Mouse (Mus musculus): Measurements from ENCODE around the gene Tmem132b. TPM values are rescaled to one million over a fixed set of nuclear protein-coding genes. Genes with fewer than 3 reads are reported as not detected.
A peak's percentile ranks its signal among the peaks of the same experiment; 100 is the strongest.

The Tmem132b gene
- polyA plus RNA-seq, 1 experiment: not detected

DNA sequence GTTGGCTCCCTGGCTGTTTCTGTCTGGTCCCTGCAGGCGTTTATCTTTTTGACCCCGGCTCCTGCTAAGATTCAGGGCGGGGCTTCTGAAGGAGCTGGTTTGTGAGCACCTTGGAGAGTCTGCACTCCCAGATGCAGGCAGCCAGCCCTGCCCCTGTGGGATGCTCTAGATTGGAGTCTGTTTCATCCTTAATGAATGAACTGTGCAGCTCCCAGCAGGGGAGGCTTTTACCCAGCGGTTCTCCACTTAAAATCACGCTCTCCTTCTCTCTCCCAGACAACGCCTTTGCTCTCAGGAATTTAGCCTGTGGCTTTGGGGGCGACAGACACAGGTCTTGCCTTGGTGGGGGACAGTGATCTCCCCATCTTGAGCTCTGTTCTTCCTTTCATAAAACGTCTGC lies 43.3 kb downstream of the Tmem132b start:
- no peak overlapping the region for H3K27ac ChIP-seq (ENCODE audit: insufficient read depth, low read depth, low read length)
- no peak overlapping the region for H3K4me3 ChIP-seq (ENCODE audit: insufficient read depth, low read depth, low read length)
- 22% methylated on average over 8 of the region's 8 CpGs for WGBS
- no peaks in the 10 kb centered on the region for H3K27me3 ChIP-seq (replicated peaks; ENCODE audit: control insufficient read depth, insufficient read depth, low read length)
- H3K36me3 ChIP-seq (ENCODE audit: control insufficient read depth, insufficient read depth, low read length): no peaks in the 10 kb centered on the region
- H3K4me1 ChIP-seq (ENCODE audit: control insufficient read depth, insufficient read depth, low read length): no peaks in the 10 kb centered on the region
- TF ChIP-seq CTCF (conservative IDR thresholded peaks at IDR 0.05; ENCODE audit: insufficient read depth, insufficient read length, low read depth, low read length) (no peak), POLR2A (IDR thresholded peaks at IDR 0.05; ENCODE audit: low read depth, low read length) (no peak)
- DNase-seq: no peak

DNA sequence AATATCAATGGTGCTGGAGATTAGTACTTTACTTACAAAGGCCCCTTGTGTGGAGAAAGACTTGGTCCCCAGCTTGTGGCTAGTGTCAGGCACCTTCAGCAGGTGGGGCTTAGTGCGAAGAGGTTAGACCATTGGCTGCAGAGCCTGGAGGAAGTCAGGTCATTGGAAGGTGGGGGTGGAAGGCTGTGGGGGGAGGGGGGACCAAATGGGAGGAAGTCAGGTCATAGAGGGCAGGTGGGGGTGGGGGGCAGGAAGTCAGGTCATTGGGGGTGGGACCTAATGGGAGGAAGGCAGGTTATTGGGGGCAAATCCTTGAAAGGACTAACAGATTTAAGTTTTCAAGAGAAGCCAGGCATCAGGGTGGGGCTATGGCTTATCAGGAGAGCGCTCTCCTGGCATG lies 44.3 kb downstream of the Tmem132b start:
- no peaks in the 10 kb centered on the region for H3K36me3 ChIP-seq (ENCODE audit: control insufficient read depth, insufficient read depth, low read length)
- 81% methylated on average over 2 of the region's 2 CpGs for WGBS
- DNase-seq: no peak
- TF ChIP-seq POLR2A (IDR thresholded peaks at IDR 0.05; ENCODE audit: low read depth, low read length): no peak
- no peak for TF ChIP-seq CTCF (conservative IDR thresholded peaks at IDR 0.05; ENCODE audit: insufficient read depth, insufficient read length, low read depth, low read length)
- H3K4me3 ChIP-seq (ENCODE audit: insufficient read depth, low read depth, low read length): no peak overlapping the region
- no peak overlapping the region for H3K27ac ChIP-seq (ENCODE audit: insufficient read depth, low read depth, low read length)
- no peaks in the 10 kb centered on the region for H3K27me3 ChIP-seq (replicated peaks; ENCODE audit: control insufficient read depth, insufficient read depth, low read length)
- H3K4me1 ChIP-seq (ENCODE audit: control insufficient read depth, insufficient read depth, low read length): no peaks in the 10 kb centered on the region

DNA sequence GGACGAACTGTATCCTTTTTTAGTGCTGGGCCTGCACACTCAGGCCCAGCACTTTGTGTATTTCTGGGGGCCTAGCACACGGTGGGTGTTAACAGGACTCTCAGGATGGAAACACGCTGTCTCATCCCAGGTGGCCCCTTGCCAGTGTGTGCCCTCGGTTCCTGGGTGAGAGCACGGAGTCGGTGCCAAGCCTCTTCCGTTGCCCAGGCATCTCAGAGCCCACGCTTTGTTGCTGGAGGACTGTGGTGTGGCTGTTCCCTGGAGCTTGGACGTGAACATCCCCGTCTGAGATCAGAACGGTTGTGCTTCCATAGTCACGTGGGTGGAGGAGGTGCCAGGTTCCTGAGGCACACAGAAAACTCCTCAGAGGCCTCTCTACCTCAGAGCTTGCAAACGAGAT lies 47.1 kb downstream of the Tmem132b start:
- TF ChIP-seq POLR2A (IDR thresholded peaks at IDR 0.05; ENCODE audit: low read depth, low read length) (no peak), CTCF (conservative IDR thresholded peaks at IDR 0.05; ENCODE audit: insufficient read depth, insufficient read length, low read depth, low read length) (no peak)

GRCm38 (mm10) chr5:125579153-125579552 lies 47.6 kb downstream of the Tmem132b start:
- no peak overlapping the region for H3K4me3 ChIP-seq (ENCODE audit: insufficient read depth, low read depth, low read length)
- no peak overlapping the region for H3K27ac ChIP-seq (ENCODE audit: insufficient read depth, low read depth, low read length)
- H3K4me1 ChIP-seq (ENCODE audit: control insufficient read depth, insufficient read depth, low read length): no peaks in the 10 kb centered on the region
- 50% methylated on average over 4 of the region's 4 CpGs for WGBS
- H3K27me3 ChIP-seq (replicated peaks; ENCODE audit: control insufficient read depth, insufficient read depth, low read length): no peaks in the 10 kb centered on the region
- no peaks in the 10 kb centered on the region for H3K36me3 ChIP-seq (ENCODE audit: control insufficient read depth, insufficient read depth, low read length)
- peak; percentile 18; the same call in 1 of the 2 replicates for TF ChIP-seq CTCF (conservative IDR thresholded peaks at IDR 0.05; ENCODE audit: insufficient read depth, insufficient read length, low read depth, low read length)
- TF ChIP-seq POLR2A (IDR thresholded peaks at IDR 0.05; ENCODE audit: low read depth, low read length): no peak
- no peak for DNase-seq

More for the DNA sequence above, 47.1 kb downstream of the Tmem132b start:
- no peak overlapping the region for H3K27ac ChIP-seq (ENCODE audit: insufficient read depth, low read depth, low read length)
- H3K27me3 ChIP-seq (replicated peaks; ENCODE audit: control insufficient read depth, insufficient read depth, low read length): no peaks in the 10 kb centered on the region
- 80% methylated on average over 13 of the region's 13 CpGs for WGBS
- no peak overlapping the region for H3K4me3 ChIP-seq (ENCODE audit: insufficient read depth, low read depth, low read length)
- DNase-seq: no peak
- H3K4me1 ChIP-seq (ENCODE audit: control insufficient read depth, insufficient read depth, low read length): no peaks in the 10 kb centered on the region
- H3K36me3 ChIP-seq (ENCODE audit: control insufficient read depth, insufficient read depth, low read length): no peaks in the 10 kb centered on the region

GRCm38 (mm10) chr5:125583298-125583697 lies 51.7 kb downstream of the Tmem132b start:
- H3K4me1 ChIP-seq (ENCODE audit: control insufficient read depth, insufficient read depth, low read length): no peaks in the 10 kb centered on the region
- H3K27ac ChIP-seq (ENCODE audit: insufficient read depth, low read depth, low read length): no peak overlapping the region
- no peak for DNase-seq
- WGBS: 66% methylated on average over 2 of the region's 2 CpGs
- no peaks in the 10 kb centered on the region for H3K36me3 ChIP-seq (ENCODE audit: control insufficient read depth, insufficient read depth, low read length)
- no peak overlapping the region for H3K4me3 ChIP-seq (ENCODE audit: insufficient read depth, low read depth, low read length)
- TF ChIP-seq CTCF (conservative IDR thresholded peaks at IDR 0.05; ENCODE audit: insufficient read depth, insufficient read length, low read depth, low read length): no peak
- TF ChIP-seq POLR2A (IDR thresholded peaks at IDR 0.05; ENCODE audit: low read depth, low read length): no peak
- H3K27me3 ChIP-seq (replicated peaks; ENCODE audit: control insufficient read depth, insufficient read depth, low read length): no peaks in the 10 kb centered on the region

- no peak for DNase-seq
- no peaks in the 10 kb centered on the region for H3K4me1 ChIP-seq (ENCODE audit: control insufficient read depth, insufficient read depth, low read length)
- no peak for TF ChIP-seq POLR2A (IDR thresholded peaks at IDR 0.05; ENCODE audit: low read depth, low read length)
- no peak for TF ChIP-seq CTCF (conservative IDR thresholded peaks at IDR 0.05; ENCODE audit: insufficient read depth, insufficient read length, low read depth, low read length)
- no peak overlapping the region for H3K27ac ChIP-seq (ENCODE audit: insufficient read depth, low read depth, low read length)
- no peaks in the 10 kb centered on the region for H3K36me3 ChIP-seq (ENCODE audit: control insufficient read depth, insufficient read depth, low read length)
- WGBS: 48% methylated on average over 8 of the region's 8 CpGs
- no peaks in the 10 kb centered on the region for H3K27me3 ChIP-seq (replicated peaks; ENCODE audit: control insufficient read depth, insufficient read depth, low read length)
- no peak overlapping the region for H3K4me3 ChIP-seq (ENCODE audit: insufficient read depth, low read depth, low read length)
Observed at GRCm38 (mm10) chr5:125583836-125584235, 52.3 kb downstream of the Tmem132b start.

DNA sequence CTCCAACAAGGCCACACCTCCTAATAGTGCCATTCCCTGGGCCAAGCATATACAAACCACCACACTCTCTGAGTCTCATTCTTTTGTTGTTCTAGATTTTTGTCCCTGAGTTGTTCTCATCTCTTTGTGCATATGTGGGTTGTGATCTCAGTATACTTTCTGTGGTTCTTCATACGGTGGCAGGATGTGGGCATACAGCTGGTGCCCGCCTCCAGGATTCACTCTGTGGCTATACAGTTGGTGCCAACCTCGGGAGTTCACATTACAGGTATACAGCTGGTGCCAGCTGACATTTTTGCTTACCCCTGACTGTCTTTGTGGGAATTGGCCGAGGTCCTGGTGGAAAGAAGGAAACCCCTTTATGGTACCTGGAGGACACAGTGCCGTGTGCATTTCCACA lies 53.6 kb downstream of the Tmem132b start:
- TF ChIP-seq POLR2A (IDR thresholded peaks at IDR 0.05; ENCODE audit: low read depth, low read length) (no peak), CTCF (conservative IDR thresholded peaks at IDR 0.05; ENCODE audit: insufficient read depth, insufficient read length, low read depth, low read length) (no peak)
- H3K4me3 ChIP-seq (ENCODE audit: insufficient read depth, low read depth, low read length): no peak overlapping the region
- H3K27me3 ChIP-seq (replicated peaks; ENCODE audit: control insufficient read depth, insufficient read depth, low read length): no peaks in the 10 kb centered on the region
- H3K36me3 ChIP-seq (ENCODE audit: control insufficient read depth, insufficient read depth, low read length): no peaks in the 10 kb centered on the region
- WGBS: 85% methylated on average over 5 of the region's 5 CpGs
- no peak for DNase-seq
- H3K27ac ChIP-seq (ENCODE audit: insufficient read depth, low read depth, low read length): no peak overlapping the region
- no peaks in the 10 kb centered on the region for H3K4me1 ChIP-seq (ENCODE audit: control insufficient read depth, insufficient read depth, low read length)

DNA sequence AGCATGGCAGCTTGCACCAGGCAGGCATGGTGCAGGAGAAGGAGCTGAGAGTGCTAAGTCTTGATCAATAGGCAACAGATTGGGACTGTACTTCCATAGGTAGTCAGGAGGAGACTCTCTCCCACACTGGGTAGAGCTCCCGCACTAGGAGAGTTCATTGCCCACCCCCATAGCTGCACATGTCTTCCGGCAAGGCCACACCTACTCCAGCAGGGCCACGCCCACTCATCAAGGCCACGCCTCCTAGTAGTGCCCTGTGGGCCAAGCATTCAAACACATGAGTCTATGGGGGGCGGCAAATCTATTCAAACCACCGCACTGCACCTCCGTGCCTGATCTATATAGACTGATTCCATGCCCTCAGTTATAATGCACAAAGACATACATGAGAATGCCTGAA lies 56.6 kb downstream of the Tmem132b start:
- Histone ChIP-seq H3K4me1 (ENCODE audit: control insufficient read depth, insufficient read depth, low read length) (no peaks in the 10 kb centered on the region), H3K4me3 (ENCODE audit: insufficient read depth, low read depth, low read length) (no peak overlapping the region), H3K27me3 (replicated peaks; ENCODE audit: control insufficient read depth, insufficient read depth, low read length) (no peaks in the 10 kb centered on the region), H3K36me3 (ENCODE audit: control insufficient read depth, insufficient read depth, low read length) (no peaks in the 10 kb centered on the region), H3K27ac (ENCODE audit: insufficient read depth, low read depth, low read length) (no peak overlapping the region)
- no peak for DNase-seq
- TF ChIP-seq CTCF (conservative IDR thresholded peaks at IDR 0.05; ENCODE audit: insufficient read depth, insufficient read length, low read depth, low read length): no peak
- no peak for TF ChIP-seq POLR2A (IDR thresholded peaks at IDR 0.05; ENCODE audit: low read depth, low read length)
- 66% methylated on average over 7 of the region's 7 CpGs for WGBS
